In the genomic region with DNA sequence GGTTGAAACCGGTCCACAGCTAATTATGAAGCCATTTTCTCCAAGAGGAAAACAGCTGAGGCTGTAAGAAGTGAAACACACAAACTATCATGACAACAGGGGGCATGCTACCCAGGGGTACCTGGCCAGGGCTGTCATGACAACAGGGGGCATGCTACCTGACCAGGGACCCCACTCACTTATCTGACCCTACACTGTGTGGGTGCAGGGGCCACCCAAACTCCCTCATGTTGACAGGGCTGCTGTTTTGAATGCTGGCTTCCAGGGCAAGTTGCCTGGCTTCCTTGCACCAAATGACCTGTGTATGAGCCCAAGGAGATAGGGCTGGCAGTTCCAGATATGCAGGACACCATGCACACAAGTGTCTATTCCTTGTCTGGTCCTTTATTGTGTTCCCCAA, we compare ENCODE assay signal across 7 mouse cellular contexts. TPM values are rescaled to one million over a fixed set of nuclear protein-coding genes. Genes with fewer than 3 reads are reported as not detected.
DNase-seq lines count a peak whose midpoint lies in the region; ATAC-seq and TF ChIP-seq lines count a peak whose summit lies in the region.

No protein-coding gene starts in this region.

- no peaks in the 10 kb centered on the region for H3K27me3 ChIP-seq in lung, embryonic 16.5 days (ENCODE audit: control insufficient read depth, insufficient read depth, low read depth, low read length)
- no peaks in the 10 kb centered on the region for H3K27me3 ChIP-seq in forebrain, embryonic 12.5 days
- no peaks in the 10 kb centered on the region for H3K27me3 ChIP-seq in limb, embryonic 13.5 days
- H3K27me3 ChIP-seq in stomach, embryonic 14.5 days (ENCODE audit: control insufficient read depth, insufficient read depth, low read length): no peaks in the 10 kb centered on the region

- ATAC-seq in lung, embryonic 16.5 days (ENCODE audit: low read depth): no peak
- ATAC-seq in forebrain, embryonic 12.5 days (ENCODE audit: low FRiP score): no peak
- ATAC-seq in limb, embryonic 13.5 days (ENCODE audit: low FRiP score, low read depth): no peak
- ATAC-seq in stomach, embryonic 14.5 days (ENCODE audit: insufficient number of reproducible peaks, insufficient read depth, low FRiP score, low read depth): no peak

- peaks cover 9% of the 10 kb centered on the region for H3K4me1 ChIP-seq in lung, embryonic 16.5 days (replicated peaks; ENCODE audit: control insufficient read depth, insufficient read depth, low read length)
- 0 out of 2 replicates have a peak, but pooled peaks cover 2% of the 10 kb centered on the region for H3K4me1 ChIP-seq in lung, adult 2 months (ENCODE audit: control insufficient read depth, insufficient read depth, low read length)
- H3K4me1 ChIP-seq in forebrain, embryonic 12.5 days: peaks cover 22% of the 10 kb centered on the region
- peaks cover 21% of the 10 kb centered on the region for H3K4me1 ChIP-seq in limb, embryonic 13.5 days
- H3K4me1 ChIP-seq in stomach, embryonic 14.5 days (ENCODE audit: control insufficient read depth, insufficient read depth, low read length): peaks cover 9% of the 10 kb centered on the region

- peak overlapping the region; percentile 83 for H3K9ac ChIP-seq in lung, embryonic 16.5 days (ENCODE audit: low read length)
- peak overlapping the region; percentile 75 for H3K9ac ChIP-seq in forebrain, embryonic 12.5 days
- H3K9ac ChIP-seq in limb, embryonic 13.5 days: peak overlapping the region; percentile 78
- peak overlapping the region; percentile 71; the same call in 1 of the 2 replicates for H3K9ac ChIP-seq in stomach, embryonic 14.5 days (replicated peaks; ENCODE audit: low read depth, low read length)

- no peak for TF ChIP-seq CTCF in lung, adult 2 months (IDR thresholded peaks at IDR 0.05; ENCODE audit: insufficient read depth, low read length)

- no peak for TF ChIP-seq POLR2A in lung, adult 2 months (IDR thresholded peaks at IDR 0.05; ENCODE audit: borderline replicate concordance, extremely low read depth, low read depth, low read length)

- no peak overlapping the region for H3K27ac ChIP-seq in lung, embryonic 16.5 days (ENCODE audit: low read length)
- H3K27ac ChIP-seq in forebrain, embryonic 12.5 days: no peak overlapping the region
- no peak overlapping the region for H3K27ac ChIP-seq in limb, embryonic 13.5 days
- H3K27ac ChIP-seq in stomach, embryonic 14.5 days (ENCODE audit: low read length): no peak overlapping the region

- H3K36me3 ChIP-seq in lung, embryonic 16.5 days (ENCODE audit: control insufficient read depth, insufficient read depth, low read length): peaks cover 28% of the 10 kb centered on the region
- peaks cover 51% of the 10 kb centered on the region for H3K36me3 ChIP-seq in forebrain, embryonic 12.5 days (replicated peaks)
- H3K36me3 ChIP-seq in limb, embryonic 13.5 days: peaks cover 49% of the 10 kb centered on the region
- peaks cover 41% of the 10 kb centered on the region for H3K36me3 ChIP-seq in stomach, embryonic 14.5 days (ENCODE audit: control insufficient read depth, insufficient read depth, low read length)

- H3K4me2 ChIP-seq in lung, embryonic 16.5 days (ENCODE audit: low read depth, low read length): peak overlapping the region; percentile 91
- H3K4me2 ChIP-seq in forebrain, embryonic 12.5 days: peak overlapping the region; percentile 92
- peak overlapping the region; percentile 92 for H3K4me2 ChIP-seq in limb, embryonic 13.5 days (replicated peaks)
- H3K4me2 ChIP-seq in stomach, embryonic 14.5 days (replicated peaks; ENCODE audit: low read depth, low read length): peak overlapping the region; percentile 88

- peak overlapping the region; percentile 85 for H3K4me3 ChIP-seq in lung, embryonic 16.5 days (ENCODE audit: low read length)
- H3K4me3 ChIP-seq in lung, adult 2 months (replicated peaks; ENCODE audit: extremely low read depth, low read depth, low read length): no peak overlapping the region
- peak overlapping the region; percentile 57 for H3K4me3 ChIP-seq in forebrain, embryonic 12.5 days (replicated peaks)
- H3K4me3 ChIP-seq in limb, embryonic 13.5 days: peak overlapping the region; percentile 63
- H3K4me3 ChIP-seq in stomach, embryonic 14.5 days (ENCODE audit: low read depth, low read length): peak overlapping the region; percentile 71

- 71% methylated on average over 1 of the region's 1 CpGs for WGBS in lung, embryonic 16.5 days
- 88% methylated on average over 1 of the region's 1 CpGs for WGBS in lung, adult 2 months
- 89% methylated on average over 1 of the region's 1 CpGs for WGBS in forebrain, embryonic 12.5 days
- 82% methylated on average over 1 of the region's 1 CpGs for WGBS in limb, embryonic 13.5 days
- WGBS in stomach, embryonic 14.5 days: 93% methylated on average over 1 of the region's 1 CpGs

- H3K9me3 ChIP-seq in lung, embryonic 16.5 days (ENCODE audit: control insufficient read depth, low read length): no peaks in the 10 kb centered on the region
- no peaks in the 10 kb centered on the region for H3K9me3 ChIP-seq in forebrain, embryonic 12.5 days
- H3K9me3 ChIP-seq in limb, embryonic 13.5 days: no peaks in the 10 kb centered on the region
- no peaks in the 10 kb centered on the region for H3K9me3 ChIP-seq in stomach, embryonic 14.5 days (ENCODE audit: control insufficient read depth, low read depth, low read length)

- no peak for DNase-seq in lung, adult 2 months
- no peak for DNase-seq in cerebellum, postnatal 36 days
- DNase-seq in embryo, embryonic 9.5 days (ENCODE audit: extremely low spot score): no peak

RNA-seq across cellular contexts. Expression of a gene that starts 1.3 kb away (rescaled TPM):
- polyA plus RNA-seq in lung, embryonic 16.5 days (2015; fragmentation: Nextera tagmentation; extraction: Ambion mirVana): 1.2 and 3.3 TPM in 2 replicates
- 3.0 and 9.7 TPM in 2 replicates for polyA plus RNA-seq in lung, adult 2 months (2012; rRNA removed)
- 2.0 and 2.8 TPM in 2 replicates for polyA plus RNA-seq in forebrain, embryonic 12.5 days (2016; fragmentation: Nextera tagmentation; extraction: Ambion mirVana)
- polyA plus RNA-seq in limb, embryonic 13.5 days (2015; fragmentation: Nextera tagmentation; extraction: Ambion mirVana): 1.8 and 2.1 TPM in 2 replicates
- 2.0 and 2.3 TPM in 2 replicates for polyA plus RNA-seq in stomach, embryonic 14.5 days (2014; fragmentation: Nextera tagmentation; extraction: Ambion mirVana)

RNA-seq across cellular contexts. Expression of a gene that starts 1.3 kb away (rescaled TPM):
- 56.8 and 69.1 TPM in 2 replicates for polyA plus RNA-seq in lung, embryonic 16.5 days (2015; fragmentation: Nextera tagmentation; extraction: Ambion mirVana)
- polyA plus RNA-seq in lung, adult 2 months (2012; rRNA removed): 61.9 and 63.4 TPM in 2 replicates
- 74.2 and 82.7 TPM in 2 replicates for polyA plus RNA-seq in forebrain, embryonic 12.5 days (2016; fragmentation: Nextera tagmentation; extraction: Ambion mirVana)
- 55.0 and 63.2 TPM in 2 replicates for polyA plus RNA-seq in limb, embryonic 13.5 days (2015; fragmentation: Nextera tagmentation; extraction: Ambion mirVana)
- 68.7 and 74.2 TPM in 2 replicates for polyA plus RNA-seq in stomach, embryonic 14.5 days (2014; fragmentation: Nextera tagmentation; extraction: Ambion mirVana)

RNA-seq across cellular contexts. Expression of a gene that starts 17.1 kb away (rescaled TPM):
- polyA plus RNA-seq in lung, embryonic 16.5 days (2015; fragmentation: Nextera tagmentation; extraction: Ambion mirVana): 44.1 and 46.5 TPM in 2 replicates
- 43.1 and 46.7 TPM in 2 replicates for polyA plus RNA-seq in lung, adult 2 months (2012; rRNA removed)
- polyA plus RNA-seq in forebrain, embryonic 12.5 days (2016; fragmentation: Nextera tagmentation; extraction: Ambion mirVana): 37.6 and 42.6 TPM in 2 replicates
- polyA plus RNA-seq in limb, embryonic 13.5 days (2015; fragmentation: Nextera tagmentation; extraction: Ambion mirVana): 54.8 and 61.6 TPM in 2 replicates
- polyA plus RNA-seq in stomach, embryonic 14.5 days (2014; fragmentation: Nextera tagmentation; extraction: Ambion mirVana): 56.0 and 56.4 TPM in 2 replicates

RNA-seq across cellular contexts. Expression of a gene that starts 17.6 kb away (rescaled TPM):
- 0.09 and 0.49 TPM in 2 replicates for polyA plus RNA-seq in lung, embryonic 16.5 days (2015; fragmentation: Nextera tagmentation; extraction: Ambion mirVana)
- polyA plus RNA-seq in lung, adult 2 months (2012; rRNA removed): 0.17 and 0.37 TPM in 2 replicates
- polyA plus RNA-seq in forebrain, embryonic 12.5 days (2016; fragmentation: Nextera tagmentation; extraction: Ambion mirVana): 0.51 and 2.2 TPM in 2 replicates
- 0.59 and 0.88 TPM in 2 replicates for polyA plus RNA-seq in limb, embryonic 13.5 days (2015; fragmentation: Nextera tagmentation; extraction: Ambion mirVana)
- polyA plus RNA-seq in stomach, embryonic 14.5 days (2014; fragmentation: Nextera tagmentation; extraction: Ambion mirVana): 0.30 and 0.43 TPM in 2 replicates

RNA-seq across cellular contexts. Expression of a gene that starts 23.6 kb away (rescaled TPM):
- polyA plus RNA-seq in lung, embryonic 16.5 days (2015; fragmentation: Nextera tagmentation; extraction: Ambion mirVana): 1.1 and 1.2 TPM in 2 replicates
- polyA plus RNA-seq in lung, adult 2 months (2012; rRNA removed): not detected in 2 replicates
- 0.79 and 2.7 TPM in 2 replicates for polyA plus RNA-seq in forebrain, embryonic 12.5 days (2016; fragmentation: Nextera tagmentation; extraction: Ambion mirVana)
- polyA plus RNA-seq in limb, embryonic 13.5 days (2015; fragmentation: Nextera tagmentation; extraction: Ambion mirVana): 1.0 and 1.3 TPM in 2 replicates
- 1.8 TPM in 1 of 2 replicates, not detected in the other for polyA plus RNA-seq in stomach, embryonic 14.5 days (2014; fragmentation: Nextera tagmentation; extraction: Ambion mirVana)
